Mouse (Mus musculus): ENCODE measurements at regions not wholly inside any gene's neighbourhood (a gene's known extent, or its start where the extent isn't known, plus 50 kb on each side); places are given as distances from the start of the nearest gene placed in this dataset.
"Not testable (repeated sequence)": the region's sequence is repeated elsewhere in the genome, so short reads cannot be mapped to it uniquely, and the experiment has no call there.

GRCm38 (mm10) chr1:30632760-30633159 is 241.0 kb downstream of the Phf3 start:
- no peaks in the 10 kb centered on the region for H3K27me3 ChIP-seq (replicated peaks)
- H3K9ac ChIP-seq: no peak overlapping the region
- H3K27ac ChIP-seq: no peak overlapping the region
- no peak overlapping the region for H3K4me2 ChIP-seq
- no peaks in the 10 kb centered on the region for H3K36me3 ChIP-seq (replicated peaks)
- no peaks in the 10 kb centered on the region for H3K4me1 ChIP-seq
- H3K9me3 ChIP-seq: no peaks in the 10 kb centered on the region
- no peak for ATAC-seq (replicated peaks)
- no peak overlapping the region for H3K4me3 ChIP-seq
- WGBS: 80% methylated on average over 1 of the region's 1 CpGs

GRCm38 (mm10) chr1:30627796-30628195 is 245.9 kb downstream of the Phf3 start:
- H3K36me3 ChIP-seq (replicated peaks); H3K27ac ChIP-seq; H3K9ac ChIP-seq; H3K27me3 ChIP-seq (replicated peaks); ATAC-seq (replicated peaks); H3K4me3 ChIP-seq; H3K4me1 ChIP-seq; H3K9me3 ChIP-seq; H3K4me2 ChIP-seq: not testable (repeated sequence)
- 87% methylated on average over 5 of the region's 5 CpGs for WGBS

GRCm38 (mm10) chr1:30595122-30595730 is 278.5 kb downstream of the Phf3 start:
- no peaks in the 10 kb centered on the region for H3K9me3 ChIP-seq
- H3K4me1 ChIP-seq: peaks cover 6% of the 10 kb centered on the region
- no peak overlapping the region for H3K4me3 ChIP-seq
- no peak overlapping the region for H3K9ac ChIP-seq
- peak overlapping the region; percentile 29; the same call in 1 of the 2 replicates for H3K27ac ChIP-seq
- ATAC-seq (replicated peaks): peak; percentile 73; the same call in 1 of the 2 replicates
- WGBS: 40% methylated on average over 7 of the region's 7 CpGs
- H3K36me3 ChIP-seq (replicated peaks): no peaks in the 10 kb centered on the region
- no peaks in the 10 kb centered on the region for H3K27me3 ChIP-seq (replicated peaks)
- H3K4me2 ChIP-seq: peak overlapping the region; percentile 13; the same call in 1 of the 2 replicates

- no peak for ATAC-seq (replicated peaks)
- no peaks in the 10 kb centered on the region for H3K9me3 ChIP-seq
- WGBS: 56% methylated on average over 1 of the region's 1 CpGs
- H3K4me3 ChIP-seq: no peak overlapping the region
- no peak overlapping the region for H3K9ac ChIP-seq
- H3K27ac ChIP-seq: no peak overlapping the region
- H3K36me3 ChIP-seq (replicated peaks): no peaks in the 10 kb centered on the region
- H3K27me3 ChIP-seq (replicated peaks): no peaks in the 10 kb centered on the region
- peaks cover 6% of the 10 kb centered on the region for H3K4me1 ChIP-seq
- no peak overlapping the region for H3K4me2 ChIP-seq
Measured at GRCm38 (mm10) chr1:30594036-30594435, 279.7 kb downstream of the Phf3 start.

GRCm38 (mm10) chr1:30590721-30591120 is 283.0 kb downstream of the Phf3 start:
- WGBS: 76% methylated on average over 4 of the region's 4 CpGs
- Histone ChIP-seq H3K4me3 (no peak overlapping the region), H3K9me3 (no peaks in the 10 kb centered on the region), H3K4me2 (no peak overlapping the region), H3K9ac (no peak overlapping the region), H3K27me3 (replicated peaks) (no peaks in the 10 kb centered on the region), H3K4me1 (peaks cover 6% of the 10 kb centered on the region), H3K27ac (no peak overlapping the region), H3K36me3 (replicated peaks) (no peaks in the 10 kb centered on the region)
- ATAC-seq (replicated peaks): no peak

DNA sequence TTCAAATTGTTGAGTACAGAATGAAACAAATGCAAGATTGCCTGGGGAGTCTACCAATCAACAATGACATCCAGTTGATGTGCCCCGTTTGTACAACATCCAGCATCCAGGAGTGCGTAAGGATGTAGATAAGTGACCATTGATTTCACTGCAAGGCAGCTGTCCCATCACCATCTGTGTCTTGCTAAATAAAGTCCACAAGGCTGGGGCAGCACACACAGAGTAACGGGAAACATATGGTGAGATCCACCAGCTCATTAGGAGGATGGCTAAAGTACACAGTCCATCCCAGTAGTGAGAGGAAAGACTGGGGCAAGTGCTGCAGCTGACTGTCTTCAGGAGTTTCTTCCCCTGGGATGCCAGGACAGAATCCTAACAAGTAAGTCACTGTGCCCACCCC is 284.8 kb downstream of the Phf3 start:
- Histone ChIP-seq H3K27me3 (replicated peaks) (no peaks in the 10 kb centered on the region), H3K36me3 (replicated peaks) (no peaks in the 10 kb centered on the region), H3K4me1 (no peaks in the 10 kb centered on the region), H3K9me3 (no peaks in the 10 kb centered on the region), H3K4me2 (no peak overlapping the region), H3K4me3 (no peak overlapping the region), H3K27ac (no peak overlapping the region), H3K9ac (no peak overlapping the region)
- ATAC-seq (replicated peaks): no peak
- WGBS: 71% methylated on average over 3 of the region's 3 CpGs

- Histone ChIP-seq H3K4me2 (no peak overlapping the region), H3K4me3 (no peak overlapping the region), H3K9me3 (no peaks in the 10 kb centered on the region), H3K27me3 (replicated peaks) (no peaks in the 10 kb centered on the region), H3K4me1 (no peaks in the 10 kb centered on the region), H3K9ac (no peak overlapping the region), H3K27ac (no peak overlapping the region), H3K36me3 (replicated peaks) (no peaks in the 10 kb centered on the region)
- WGBS: 94% methylated on average over 4 of the region's 4 CpGs
- no peak for ATAC-seq (replicated peaks)
Measured at GRCm38 (mm10) chr1:30588336-30588735, 285.4 kb downstream of the Phf3 start.

GRCm38 (mm10) chr1:30584806-30585205 is 288.9 kb downstream of the Phf3 start:
- H3K9ac ChIP-seq: no peak overlapping the region
- H3K9me3 ChIP-seq: no peaks in the 10 kb centered on the region
- peak; percentile 55; the same call in 1 of the 2 replicates for ATAC-seq (replicated peaks)
- no peaks in the 10 kb centered on the region for H3K36me3 ChIP-seq (replicated peaks)
- no peak overlapping the region for H3K4me3 ChIP-seq
- no peaks in the 10 kb centered on the region for H3K4me1 ChIP-seq
- 6% methylated on average over 4 of the region's 4 CpGs for WGBS
- no peaks in the 10 kb centered on the region for H3K27me3 ChIP-seq (replicated peaks)
- H3K27ac ChIP-seq: no peak overlapping the region
- H3K4me2 ChIP-seq: no peak overlapping the region

DNA sequence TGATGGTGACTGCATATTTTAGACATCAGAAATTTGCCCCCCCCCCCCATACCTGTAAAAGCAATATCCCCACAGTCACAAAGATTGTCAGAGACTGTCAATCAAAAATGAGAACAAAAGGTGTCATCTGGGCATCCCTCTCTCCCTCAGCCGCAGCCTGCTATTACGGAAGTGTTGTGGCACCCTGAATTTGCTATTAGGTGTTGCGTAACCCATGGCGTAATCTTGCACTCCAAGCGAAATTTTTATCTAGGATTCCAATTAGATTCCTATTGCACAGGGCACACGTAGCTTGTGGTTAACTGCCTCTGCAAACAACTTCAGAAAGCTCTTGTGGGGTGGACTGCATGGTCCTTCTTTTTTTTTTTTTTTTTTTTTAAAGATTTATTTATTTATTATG is 289.9 kb downstream of the Phf3 start:
- Histone ChIP-seq H3K4me3 (no peak overlapping the region), H3K27ac (no peak overlapping the region), H3K4me1 (no peaks in the 10 kb centered on the region), H3K9me3 (no peaks in the 10 kb centered on the region), H3K4me2 (no peak overlapping the region), H3K9ac (no peak overlapping the region), H3K36me3 (replicated peaks) (no peaks in the 10 kb centered on the region), H3K27me3 (replicated peaks) (no peaks in the 10 kb centered on the region)
- WGBS: 80% methylated on average over 6 of the region's 6 CpGs
- ATAC-seq (replicated peaks): 0 out of 2 replicates have a peak, but pooled peaks have one; percentile 8

GRCm38 (mm10) chr1:30564757-30565156 is 309.0 kb downstream of the Phf3 start:
- no peaks in the 10 kb centered on the region for H3K4me1 ChIP-seq
- ATAC-seq (replicated peaks): no peak

GRCm38 (mm10) chr1:30548761-30549160 is 325.0 kb downstream of the Phf3 start:
- H3K4me1 ChIP-seq; H3K36me3 ChIP-seq (replicated peaks); H3K9me3 ChIP-seq; H3K27me3 ChIP-seq (replicated peaks); H3K27ac ChIP-seq; ATAC-seq (replicated peaks); H3K9ac ChIP-seq; H3K4me2 ChIP-seq; H3K4me3 ChIP-seq: not testable (repeated sequence)
- 12% methylated on average over 4 of the region's 4 CpGs for WGBS

More at GRCm38 (mm10) chr1:30564757-30565156, 309.0 kb downstream of the Phf3 start:
- H3K4me2 ChIP-seq: no peak overlapping the region
- no peak overlapping the region for H3K4me3 ChIP-seq
- H3K36me3 ChIP-seq (replicated peaks): no peaks in the 10 kb centered on the region
- no peaks in the 10 kb centered on the region for H3K27me3 ChIP-seq (replicated peaks)
- no peaks in the 10 kb centered on the region for H3K9me3 ChIP-seq
- no peak overlapping the region for H3K27ac ChIP-seq
- H3K9ac ChIP-seq: no peak overlapping the region
- WGBS: 89% methylated on average over 6 of the region's 6 CpGs

- Histone ChIP-seq H3K27ac (no peak overlapping the region), H3K9me3 (no peaks in the 10 kb centered on the region), H3K9ac (no peak overlapping the region), H3K27me3 (replicated peaks) (no peaks in the 10 kb centered on the region), H3K4me3 (no peak overlapping the region), H3K36me3 (replicated peaks) (no peaks in the 10 kb centered on the region), H3K4me2 (no peak overlapping the region), H3K4me1 (no peaks in the 10 kb centered on the region)
- ATAC-seq (replicated peaks): no peak
- 90% methylated on average over 13 of the region's 13 CpGs for WGBS
Measured at GRCm38 (mm10) chr1:30540088-30540698, 333.5 kb downstream of the Phf3 start.

Measured in midbrain, embryonic 15.5 days (tissue).